Mouse (Mus musculus) brain, embryonic 18.5 days (tissue): ENCODE results near the gene Tfap2a.

Source experiments
- DNase-seq: peaks from one replicate; pipeline ENCODE4 v3.0.0-alpha.2; 2012; ENCODE audit warnings: low read depth, low spot score

The Tfap2a gene

DNA sequence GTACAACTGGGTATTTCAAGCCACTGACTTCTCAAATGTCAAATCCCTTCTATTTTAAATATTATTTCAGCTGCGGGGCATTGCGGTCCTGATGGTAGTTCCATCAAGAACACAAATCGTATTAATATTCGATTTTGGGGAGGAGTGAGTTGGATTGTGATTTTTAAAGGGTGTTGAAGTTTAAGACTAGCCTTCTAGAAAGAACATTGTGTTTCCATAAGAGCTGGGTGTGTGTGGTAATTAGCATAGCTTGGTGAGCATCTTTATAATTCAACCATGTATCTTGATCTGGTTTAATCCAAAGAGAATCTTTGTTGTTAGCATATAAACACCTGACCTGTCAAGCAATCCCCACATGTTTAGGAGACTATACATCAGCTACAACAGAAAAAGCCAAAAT lies 24.9 kb downstream of the Tfap2a start:
- no peak for DNase-seq

- no peak for DNase-seq
Observed at GRCm38 (mm10) chr13:40712526-40712832, 25.7 kb downstream of the Tfap2a start.

DNA sequence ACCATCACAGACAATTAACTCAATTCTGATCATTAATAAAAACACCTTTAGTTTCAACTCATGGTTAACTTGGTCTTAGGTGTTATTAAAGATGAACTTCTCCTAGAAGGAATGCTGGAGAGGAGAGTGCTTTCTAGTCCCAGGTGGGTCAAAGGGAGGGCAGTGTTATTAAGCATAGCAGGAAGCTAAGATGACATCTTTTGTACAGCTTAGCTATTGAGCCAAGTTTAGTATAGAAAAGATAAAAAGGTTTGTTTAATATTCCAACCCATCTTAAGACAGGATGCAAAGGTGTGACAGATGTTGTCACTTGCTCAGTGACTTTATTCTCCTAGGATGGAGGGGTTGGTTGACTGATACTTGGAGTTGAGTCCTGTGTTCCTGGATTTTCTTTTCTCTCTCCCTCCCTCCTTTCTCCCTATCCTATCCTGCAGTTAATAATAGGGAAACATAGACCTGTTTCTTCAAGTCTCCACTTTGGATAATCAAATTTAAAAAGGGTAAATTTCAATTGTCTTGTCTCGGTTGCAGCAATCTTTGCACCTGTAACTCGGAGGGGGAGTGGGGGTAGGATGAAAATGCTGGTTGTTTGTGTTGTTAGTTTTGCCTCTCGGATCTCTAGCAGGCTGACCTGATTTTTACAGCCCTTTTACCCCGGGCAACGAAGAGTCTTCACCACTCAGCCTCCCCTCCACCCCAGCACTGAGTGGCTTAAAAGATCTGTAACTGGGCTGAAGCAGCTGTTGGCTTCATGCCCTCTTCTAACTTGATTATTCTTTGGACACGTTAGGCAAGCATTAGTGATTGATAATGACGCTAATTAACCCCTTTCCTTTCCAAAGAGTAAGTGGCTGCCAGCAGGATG lies 26.3 kb downstream of the Tfap2a start:
- no peak for DNase-seq

DNA sequence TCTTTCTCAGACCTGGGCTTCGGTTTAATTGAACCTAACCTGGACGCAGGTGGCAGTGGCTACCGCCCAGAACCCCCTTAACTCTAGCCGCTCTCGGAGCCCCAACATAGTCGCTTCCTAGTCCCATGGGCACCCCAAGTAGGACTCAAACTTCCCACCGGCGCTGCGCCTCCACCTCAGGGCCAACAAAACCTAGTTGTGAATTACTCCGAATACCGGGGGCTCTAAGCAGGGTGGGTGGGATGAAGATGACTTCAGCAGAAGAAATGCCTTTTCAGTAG lies 28.2 kb downstream of the Tfap2a start:
- DNase-seq, result no peak

GRCm38 (mm10) chr13:40709321-40710061 lies 28.7 kb downstream of the Tfap2a start:
- no peak for DNase-seq

DNA sequence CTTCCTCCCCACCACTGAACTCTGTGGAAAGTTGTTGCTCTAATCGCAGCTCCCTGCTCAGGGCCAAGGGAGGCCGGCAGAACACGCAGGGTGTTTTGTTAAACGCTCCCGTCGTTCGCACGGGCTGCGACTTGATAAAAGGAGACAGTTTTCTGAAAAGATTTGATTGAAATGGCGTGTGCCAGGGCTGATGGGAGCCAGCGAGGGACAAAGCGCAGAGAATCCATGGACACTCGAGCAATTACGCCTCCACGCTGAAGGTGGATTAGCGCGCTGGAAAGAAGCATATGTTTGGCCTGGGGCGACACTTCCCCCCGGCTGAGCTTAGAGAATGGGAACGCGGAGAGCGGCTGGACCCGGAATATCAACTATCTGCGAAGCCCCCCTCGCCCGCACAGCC lies 29.3 kb downstream of the Tfap2a start:
- DNase-seq, result no peak

DNA sequence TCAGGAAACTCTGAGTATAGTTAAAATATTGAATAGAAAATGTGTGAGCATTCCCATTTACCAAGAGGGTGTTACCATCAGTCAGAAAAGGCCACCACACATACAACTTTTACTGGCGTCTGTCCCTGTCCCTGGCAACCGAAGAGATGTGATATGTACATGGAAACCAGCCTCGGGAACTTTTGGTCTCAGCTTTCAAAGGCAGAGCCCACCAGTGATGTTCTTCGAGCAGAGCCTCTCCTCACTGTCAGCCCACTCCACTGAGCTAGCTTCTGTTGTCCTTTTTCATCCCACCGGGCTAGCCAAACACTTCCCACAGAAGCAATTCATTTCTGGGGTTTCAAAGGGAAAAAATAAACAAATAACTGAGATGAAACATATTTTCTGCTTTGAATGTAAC lies 29.9 kb downstream of the Tfap2a start:
- DNase-seq, result no peak

DNA sequence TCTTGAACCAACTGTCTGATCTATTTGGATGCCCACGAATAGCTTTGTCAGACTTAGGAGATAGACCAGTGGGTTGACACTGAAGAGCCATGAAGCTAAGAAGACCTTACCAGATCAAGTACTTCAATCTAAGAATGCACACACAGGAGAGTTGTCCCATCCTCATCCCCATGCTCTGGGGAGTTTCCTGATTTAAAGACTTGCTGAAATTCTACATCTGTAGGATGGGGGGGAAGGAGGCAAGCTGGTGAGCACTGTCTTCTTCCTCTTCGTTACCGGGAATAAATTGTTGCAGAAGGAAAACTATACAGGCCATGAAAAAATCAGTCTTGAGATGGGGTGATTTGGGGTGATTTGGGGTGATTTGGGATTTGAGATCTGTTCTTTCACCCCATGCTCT lies 30.5 kb downstream of the Tfap2a start:
- no peak for DNase-seq

DNA sequence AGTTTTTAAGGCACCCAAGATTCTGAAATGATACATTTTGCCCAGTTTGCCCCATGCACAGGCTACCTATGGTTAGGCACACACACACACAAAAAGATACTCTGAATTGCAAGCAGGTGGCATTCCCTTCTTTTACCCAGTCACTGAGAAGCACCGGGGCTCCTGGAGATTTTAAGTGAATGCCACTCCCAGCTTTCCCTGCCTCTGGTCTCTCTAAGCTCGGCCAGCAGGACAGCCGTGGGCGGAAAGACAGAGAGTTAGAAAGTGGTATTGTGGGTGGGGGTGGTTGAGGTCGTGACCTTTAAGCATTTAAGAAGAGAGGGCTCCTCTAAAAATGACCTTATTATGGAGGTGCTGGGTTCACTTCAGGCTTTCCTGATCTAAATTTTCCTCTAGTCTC lies 31.6 kb downstream of the Tfap2a start:
- no peak for DNase-seq

GRCm38 (mm10) chr13:40705821-40706425 lies 32.3 kb downstream of the Tfap2a start:
- DNase-seq, result no peak

- DNase-seq, result no peak
Observed at GRCm38 (mm10) chr13:40704864-40705455, 33.2 kb downstream of the Tfap2a start.

DNA sequence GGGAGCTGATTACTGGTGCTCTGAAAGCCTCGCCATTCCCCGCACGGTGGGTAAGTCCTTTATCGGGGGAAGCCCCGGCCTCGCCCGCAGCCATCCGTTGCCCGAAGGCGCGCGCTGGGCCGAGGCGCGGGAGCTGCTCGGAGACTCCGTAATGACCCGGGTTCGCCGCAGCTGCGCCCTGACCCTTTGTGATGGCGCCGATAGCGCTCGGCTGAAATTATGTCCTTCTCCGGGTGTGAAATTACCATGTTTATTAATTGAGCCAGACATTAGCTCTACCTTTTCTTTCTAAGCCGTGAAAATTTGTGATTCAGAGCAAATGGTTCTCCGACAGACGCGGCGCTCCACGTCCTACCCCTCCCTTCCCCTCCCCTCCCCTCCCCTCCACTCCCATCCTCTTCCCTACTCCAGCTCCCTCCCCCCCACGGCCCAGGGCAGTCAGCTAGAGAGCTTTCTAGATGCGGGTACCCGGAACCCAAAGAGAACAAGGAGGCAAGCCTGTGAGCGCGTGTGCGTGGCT lies 34.1 kb downstream of the Tfap2a start:
- no peak for DNase-seq

DNA sequence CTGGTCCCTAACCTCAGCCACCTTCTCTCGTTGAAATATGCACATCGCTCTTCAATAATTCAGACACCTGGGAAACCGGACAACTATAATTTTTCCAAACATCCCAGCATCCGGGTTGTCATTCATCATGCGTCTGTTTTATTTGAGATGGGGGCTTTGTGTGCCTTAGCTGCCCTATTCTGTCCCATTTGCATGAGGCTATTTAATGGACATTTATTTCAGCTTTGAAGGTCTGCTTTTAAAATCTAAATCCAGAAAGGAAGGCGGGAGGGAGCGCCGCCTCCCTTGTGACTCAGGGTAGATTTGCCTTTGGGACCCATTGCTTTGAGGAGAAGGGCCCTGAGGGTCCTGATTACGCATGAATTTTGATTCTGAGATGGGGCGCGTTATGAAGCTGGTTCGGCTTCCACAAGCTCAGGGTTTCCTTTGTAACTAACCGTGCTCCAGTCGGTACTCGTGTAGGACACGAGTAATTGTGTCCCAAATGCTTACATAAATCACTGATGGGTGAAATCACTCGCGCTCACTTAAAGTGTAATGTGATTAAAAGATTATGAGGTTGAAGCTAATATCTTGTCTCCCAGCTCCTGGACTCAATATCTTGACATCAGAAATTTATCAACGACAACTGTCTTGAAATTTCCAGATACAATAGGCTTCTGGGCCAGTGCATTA lies 34.9 kb downstream of the Tfap2a start:
- no peak for DNase-seq

DNA sequence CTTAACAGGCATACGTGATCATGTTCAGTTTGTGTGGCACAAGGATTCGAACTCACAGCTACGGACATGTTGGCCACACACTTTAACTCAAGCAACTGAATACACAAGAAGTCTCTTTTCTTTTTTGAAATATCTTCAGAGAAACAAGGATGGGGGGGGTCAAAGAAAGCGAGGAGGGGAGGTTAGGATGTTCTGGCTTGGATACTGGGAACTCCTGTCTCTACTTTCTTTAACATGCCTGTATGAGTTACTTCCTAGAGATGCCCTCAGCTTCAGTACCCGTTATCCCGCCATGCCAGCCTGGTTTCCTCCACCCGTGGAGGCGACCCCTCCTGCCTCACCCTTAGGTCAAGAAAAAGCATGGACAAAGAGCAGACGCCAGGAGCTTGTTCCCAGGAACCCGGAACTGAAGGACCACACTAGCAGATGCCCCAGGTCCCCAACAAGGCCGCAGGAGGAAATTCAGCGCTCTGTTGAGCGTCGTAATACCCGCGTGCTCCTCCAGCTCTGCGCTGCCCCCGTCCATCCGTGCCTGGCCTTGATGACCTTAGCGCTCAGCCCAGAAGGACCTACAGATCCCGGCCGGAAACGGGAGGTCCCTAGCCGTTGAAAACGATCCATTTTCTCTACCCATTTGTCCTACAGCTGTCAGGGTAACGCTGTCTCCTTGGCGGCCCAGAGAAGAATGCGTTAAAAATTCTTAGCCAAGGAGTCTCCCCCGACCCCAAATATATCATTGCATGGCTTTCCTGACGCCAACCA lies 35.6 kb downstream of the Tfap2a start:
- DNase-seq, result no peak

- no peak for DNase-seq
Observed at GRCm38 (mm10) chr13:40701691-40702090, 36.5 kb downstream of the Tfap2a start.

DNA sequence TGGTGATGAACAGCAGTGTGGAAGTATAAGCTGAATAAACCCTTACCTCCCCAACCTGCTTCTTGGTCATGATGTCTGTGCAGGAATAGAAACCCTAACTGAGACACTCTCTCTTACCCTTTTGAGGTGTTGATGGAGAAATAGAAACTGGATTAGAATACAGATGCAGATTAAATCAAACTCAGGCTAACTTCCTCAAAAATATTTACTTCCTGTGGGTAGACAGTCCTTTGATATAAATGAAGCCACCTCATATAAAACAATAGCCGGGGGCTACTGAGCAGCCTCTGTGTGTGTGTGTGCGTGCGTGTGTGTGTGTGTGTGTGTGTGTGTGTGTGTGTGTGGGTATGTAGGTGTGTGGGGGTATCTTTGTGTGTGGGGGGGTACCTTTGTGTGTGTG lies 52.4 kb downstream of the Tfap2a start:
- DNase-seq, result no peak

- no peak for DNase-seq
Observed at GRCm38 (mm10) chr13:40676730-40677129, 61.4 kb downstream of the Tfap2a start.
